Mouse (Mus musculus): ENCODE measurements around the gene Casc4. TPM values are rescaled to one million over a fixed set of nuclear protein-coding genes. Genes with fewer than 3 reads are reported as not detected.

Gene Casc4
- polyA plus RNA-seq, 1 experiment = 5.0 TPM

DNA sequence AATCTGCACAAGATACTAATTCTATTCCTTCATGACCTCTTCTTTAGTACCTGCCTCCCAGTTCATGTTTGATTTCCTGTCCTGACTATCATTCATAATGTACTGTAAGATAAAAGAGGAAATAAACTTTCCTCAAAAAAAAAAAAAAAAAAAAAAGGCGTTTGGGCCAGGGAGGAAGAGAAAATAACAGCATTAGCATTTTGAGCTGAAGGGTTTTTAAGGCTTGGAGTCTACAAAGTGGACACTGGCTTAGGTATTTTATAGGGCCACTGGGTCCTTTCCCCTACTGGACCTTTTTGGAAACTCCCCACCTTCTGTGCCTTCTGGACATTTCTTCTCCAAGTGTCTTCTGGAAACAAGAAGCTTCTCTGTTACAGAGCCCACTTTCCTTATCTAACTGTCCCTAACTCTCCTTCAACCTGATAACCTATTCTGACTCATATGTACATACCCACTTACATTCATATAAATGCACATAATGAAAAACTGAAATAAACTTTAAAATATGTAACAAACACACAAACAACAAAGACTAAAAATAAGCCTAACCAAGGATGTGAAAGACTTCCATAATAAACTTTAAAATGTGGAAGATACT lies 18.8 kb downstream of the Casc4 start:
- no peaks in the 10 kb centered on the region for H3K36me3 ChIP-seq (ENCODE audit: control insufficient read depth, insufficient read depth)
- TF ChIP-seq FOSL1 (IDR thresholded peaks at IDR 0.05; ENCODE audit: insufficient read depth, low read length, poor library complexity, severe bottlenecking) (no peak), MYOD1 (IDR thresholded peaks at IDR 0.05; ENCODE audit: control insufficient read depth, insufficient read length, low read depth) (no peak), CEBPB (IDR thresholded peaks at IDR 0.05; ENCODE audit: low read depth) (no peak), CTCF (IDR thresholded peaks at IDR 0.05; ENCODE audit: control insufficient read depth, insufficient read depth, insufficient read length) (no peak), MYOG (IDR thresholded peaks at IDR 0.05; ENCODE audit: control insufficient read depth, extremely low read depth, insufficient read length) (no peak), USF1 (IDR thresholded peaks at IDR 0.05; ENCODE audit: low read depth) (no peak), MAX (IDR thresholded peaks at IDR 0.05) (no peak)
- H3K4me3 ChIP-seq (ENCODE audit: insufficient read depth, poor library complexity, severe bottlenecking) = no peak overlapping the region

DNA sequence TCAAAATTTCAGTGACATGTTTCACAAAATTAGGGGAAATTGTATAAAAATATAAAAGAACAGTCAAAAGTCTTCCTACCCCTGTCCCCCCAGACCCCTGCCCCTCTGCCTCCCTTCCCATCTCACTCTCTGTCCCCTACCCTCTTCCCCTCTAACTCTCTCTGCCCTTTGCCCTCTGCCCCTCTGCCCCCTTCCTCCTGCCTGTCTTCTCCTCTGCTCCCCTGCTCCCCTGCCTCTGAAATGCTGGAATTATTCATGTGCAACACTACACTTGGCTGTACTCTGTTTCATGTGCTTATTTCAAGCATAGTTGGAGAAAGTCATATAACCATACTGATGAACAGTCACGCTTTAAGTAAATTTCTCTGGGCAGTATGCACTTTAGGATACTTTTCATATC lies 19.6 kb downstream of the Casc4 start:
- H3K36me3 ChIP-seq (ENCODE audit: control insufficient read depth, insufficient read depth) = no peaks in the 10 kb centered on the region
- TF ChIP-seq FOSL1 (IDR thresholded peaks at IDR 0.05; ENCODE audit: insufficient read depth, low read length, poor library complexity, severe bottlenecking) (no peak), MYOD1 (IDR thresholded peaks at IDR 0.05; ENCODE audit: control insufficient read depth, insufficient read length, low read depth) (no peak), CEBPB (IDR thresholded peaks at IDR 0.05; ENCODE audit: low read depth) (no peak), MYOG (IDR thresholded peaks at IDR 0.05; ENCODE audit: control insufficient read depth, extremely low read depth, insufficient read length) (no peak), MAX (IDR thresholded peaks at IDR 0.05) (no peak), USF1 (IDR thresholded peaks at IDR 0.05; ENCODE audit: low read depth) (no peak), CTCF (IDR thresholded peaks at IDR 0.05; ENCODE audit: control insufficient read depth, insufficient read depth, insufficient read length) (no peak)

More for the DNA sequence above, 18.8 kb downstream of the Casc4 start:
- H3K79me3 ChIP-seq (ENCODE audit: low read depth) = no peaks in the 10 kb centered on the region
- H3ac ChIP-seq (ENCODE audit: control insufficient read depth, insufficient read length, low read depth) = no peak overlapping the region
- H3K27me3 ChIP-seq (ENCODE audit: control insufficient read depth, insufficient read depth, insufficient read length) = no peaks in the 10 kb centered on the region
- H3K79me2 ChIP-seq (ENCODE audit: control insufficient read depth, insufficient read depth) = no peaks in the 10 kb centered on the region

DNA sequence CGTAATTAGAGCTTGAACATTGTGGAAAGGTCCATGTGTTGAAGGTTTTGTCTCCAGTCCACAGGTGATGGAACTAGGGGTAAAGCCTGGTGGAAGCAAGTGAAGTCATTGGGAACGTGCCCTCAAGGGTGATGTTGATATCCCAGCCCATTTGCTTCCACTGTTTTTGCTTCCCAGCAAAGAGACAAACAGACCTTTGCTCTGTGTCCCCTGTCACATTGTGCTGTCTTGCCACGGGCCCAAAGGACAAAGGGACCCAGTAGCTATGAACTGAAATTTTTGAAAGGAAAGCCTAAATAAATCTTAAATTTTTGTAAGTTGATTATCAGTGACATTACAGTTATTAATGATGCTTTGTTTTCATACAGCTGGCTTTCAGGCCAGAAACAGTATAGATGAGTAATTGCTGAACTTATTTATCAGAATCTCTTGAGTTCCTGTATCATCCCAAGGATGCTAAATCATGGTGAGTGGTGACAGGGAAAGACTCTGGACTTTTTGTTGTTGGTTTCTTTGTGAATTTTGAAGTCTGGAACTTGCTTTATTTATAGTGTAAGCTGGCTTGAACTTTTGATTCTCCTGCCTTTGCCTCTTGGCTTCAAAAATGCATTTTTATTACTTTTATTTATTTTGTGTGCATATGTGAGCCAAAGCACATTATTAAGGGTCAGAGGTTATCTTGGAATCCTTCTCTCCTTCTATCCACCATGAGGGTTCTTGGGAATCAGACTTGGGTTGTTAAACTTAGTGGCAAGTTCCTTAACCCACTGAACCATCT lies 22.1 kb downstream of the Casc4 start:
- no peaks in the 10 kb centered on the region for H3K79me2 ChIP-seq (ENCODE audit: control insufficient read depth, insufficient read depth)
- no peaks in the 10 kb centered on the region for H3K36me3 ChIP-seq (ENCODE audit: control insufficient read depth, insufficient read depth)
- no peaks in the 10 kb centered on the region for H3K79me3 ChIP-seq (ENCODE audit: low read depth)
- H3K27me3 ChIP-seq (ENCODE audit: control insufficient read depth, insufficient read depth, insufficient read length) = no peaks in the 10 kb centered on the region
- no peak for TF ChIP-seq MYOG (IDR thresholded peaks at IDR 0.05; ENCODE audit: control insufficient read depth, extremely low read depth, insufficient read length)
- TF ChIP-seq MYOD1 (IDR thresholded peaks at IDR 0.05; ENCODE audit: control insufficient read depth, insufficient read length, low read depth) = no peak
- TF ChIP-seq USF1 (IDR thresholded peaks at IDR 0.05; ENCODE audit: low read depth) = no peak
- no peak for TF ChIP-seq FOSL1 (IDR thresholded peaks at IDR 0.05; ENCODE audit: insufficient read depth, low read length, poor library complexity, severe bottlenecking)
- no peak for TF ChIP-seq MAX (IDR thresholded peaks at IDR 0.05)
- no peak for TF ChIP-seq CEBPB (IDR thresholded peaks at IDR 0.05; ENCODE audit: low read depth)
- no peak for TF ChIP-seq CTCF (IDR thresholded peaks at IDR 0.05; ENCODE audit: control insufficient read depth, insufficient read depth, insufficient read length)
- no peak overlapping the region for H3ac ChIP-seq (ENCODE audit: control insufficient read depth, insufficient read length, low read depth)
- no peak overlapping the region for H3K4me3 ChIP-seq (ENCODE audit: insufficient read depth, poor library complexity, severe bottlenecking)

More for the DNA sequence above, 19.6 kb downstream of the Casc4 start:
- Histone ChIP-seq H3K4me3 (ENCODE audit: insufficient read depth, poor library complexity, severe bottlenecking) (no peak overlapping the region), H3ac (ENCODE audit: control insufficient read depth, insufficient read length, low read depth) (no peak overlapping the region), H3K79me2 (ENCODE audit: control insufficient read depth, insufficient read depth) (no peaks in the 10 kb centered on the region), H3K27me3 (ENCODE audit: control insufficient read depth, insufficient read depth, insufficient read length) (no peaks in the 10 kb centered on the region), H3K79me3 (ENCODE audit: low read depth) (no peaks in the 10 kb centered on the region)

DNA sequence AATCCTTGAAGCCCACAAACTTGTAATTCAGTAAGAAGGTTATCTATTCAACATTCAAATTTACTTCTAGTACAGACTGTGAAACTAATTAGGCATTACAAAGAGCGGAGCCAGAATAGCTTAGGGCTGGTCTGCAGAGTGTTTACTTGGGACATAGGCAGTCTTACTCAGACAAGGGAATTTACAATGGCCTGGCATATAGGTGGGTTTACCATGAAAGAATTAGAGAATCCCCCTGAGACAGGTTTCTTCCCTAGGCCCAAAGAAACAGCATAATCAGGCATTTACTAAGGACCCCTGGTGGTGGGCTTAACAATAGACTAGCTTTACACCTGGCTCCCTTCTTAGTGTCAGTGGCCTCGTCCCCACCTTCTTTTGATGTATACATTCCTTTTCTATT lies 28.5 kb downstream of the Casc4 start:
- TF ChIP-seq MYOG (IDR thresholded peaks at IDR 0.05; ENCODE audit: control insufficient read depth, extremely low read depth, insufficient read length) (no peak), MYOD1 (IDR thresholded peaks at IDR 0.05; ENCODE audit: control insufficient read depth, insufficient read length, low read depth) (no peak), USF1 (IDR thresholded peaks at IDR 0.05; ENCODE audit: low read depth) (no peak), CTCF (IDR thresholded peaks at IDR 0.05; ENCODE audit: control insufficient read depth, insufficient read depth, insufficient read length) (no peak), FOSL1 (IDR thresholded peaks at IDR 0.05; ENCODE audit: insufficient read depth, low read length, poor library complexity, severe bottlenecking) (no peak), CEBPB (IDR thresholded peaks at IDR 0.05; ENCODE audit: low read depth) (no peak), MAX (IDR thresholded peaks at IDR 0.05) (no peak)
- Histone ChIP-seq H3K79me3 (ENCODE audit: low read depth) (no peaks in the 10 kb centered on the region), H3ac (ENCODE audit: control insufficient read depth, insufficient read length, low read depth) (no peak overlapping the region), H3K4me3 (ENCODE audit: insufficient read depth, poor library complexity, severe bottlenecking) (no peak overlapping the region), H3K79me2 (ENCODE audit: control insufficient read depth, insufficient read depth) (no peaks in the 10 kb centered on the region), H3K36me3 (ENCODE audit: control insufficient read depth, insufficient read depth) (no peaks in the 10 kb centered on the region), H3K27me3 (ENCODE audit: control insufficient read depth, insufficient read depth, insufficient read length) (no peaks in the 10 kb centered on the region)

DNA sequence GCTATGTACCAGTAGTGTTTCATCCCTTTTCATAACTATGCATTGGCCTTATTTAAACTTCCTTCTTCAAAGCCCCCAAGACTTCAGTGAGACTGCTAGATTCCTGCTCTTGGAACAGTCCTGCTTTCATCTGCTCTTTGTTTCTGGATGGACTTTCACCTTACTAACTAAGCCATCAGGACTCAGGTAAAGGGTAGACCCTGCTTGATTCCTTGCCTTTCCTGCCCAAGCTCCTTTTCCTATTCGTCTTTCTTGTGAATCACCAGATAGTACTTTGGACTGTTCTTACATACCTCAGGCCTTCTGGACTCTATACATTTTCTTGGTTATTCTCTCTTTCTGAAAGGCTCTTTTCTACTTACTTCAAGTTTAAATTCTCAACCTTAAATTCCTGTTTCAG lies 30.1 kb downstream of the Casc4 start:
- TF ChIP-seq MAX (IDR thresholded peaks at IDR 0.05) (no peak), MYOD1 (IDR thresholded peaks at IDR 0.05; ENCODE audit: control insufficient read depth, insufficient read length, low read depth) (no peak), CTCF (IDR thresholded peaks at IDR 0.05; ENCODE audit: control insufficient read depth, insufficient read depth, insufficient read length) (no peak), CEBPB (IDR thresholded peaks at IDR 0.05; ENCODE audit: low read depth) (no peak), MYOG (IDR thresholded peaks at IDR 0.05; ENCODE audit: control insufficient read depth, extremely low read depth, insufficient read length) (no peak), FOSL1 (IDR thresholded peaks at IDR 0.05; ENCODE audit: insufficient read depth, low read length, poor library complexity, severe bottlenecking) (no peak), USF1 (IDR thresholded peaks at IDR 0.05; ENCODE audit: low read depth) (no peak)
- Histone ChIP-seq H3K36me3 (ENCODE audit: control insufficient read depth, insufficient read depth) (no peaks in the 10 kb centered on the region), H3K27me3 (ENCODE audit: control insufficient read depth, insufficient read depth, insufficient read length) (no peaks in the 10 kb centered on the region), H3K4me3 (ENCODE audit: insufficient read depth, poor library complexity, severe bottlenecking) (no peak overlapping the region), H3ac (ENCODE audit: control insufficient read depth, insufficient read length, low read depth) (no peak overlapping the region), H3K79me2 (ENCODE audit: control insufficient read depth, insufficient read depth) (no peaks in the 10 kb centered on the region), H3K79me3 (ENCODE audit: low read depth) (no peaks in the 10 kb centered on the region)
